Mouse (Mus musculus) lung, embryonic 14.5 days (tissue): ENCODE measurements around the gene Gstp3. TPM values are rescaled to one million over a fixed set of nuclear protein-coding genes. Genes with fewer than 3 reads are reported as not detected.
"Not testable (repeated sequence)": the region's sequence is repeated elsewhere in the genome, so short reads cannot be mapped to it uniquely, and the experiment has no call there.

ENCODE experiments used
- ATAC-seq: fragments of 200-750 bp; cut with Nextera tagmentation; 2 replicates; pipeline ENCODE4 v1.8.0; 2017; ENCODE audit warnings: mild to moderate bottlenecking, moderate TSS enrichment, moderate library complexity; ENCODE audit not compliant: insufficient read depth
- DNase-seq: peaks from one replicate; pipeline ENCODE4 v3.0.0-alpha.2; 2015
- H3K27ac ChIP-seq: fragments of 300-500 bp; sonication (generic); 2 replicates; pipeline ENCODE4 v1.5.1; 2014; ENCODE audit warnings: low read depth, mild to moderate bottlenecking, moderate library complexity
- H3K27me3 ChIP-seq: fragments of 300-500 bp; sonication (generic); 2 replicates; pipeline ENCODE4 v1.6.1; 2014; ENCODE audit warnings: low read length, control low read depth; ENCODE audit not compliant: insufficient read depth
- H3K36me3 ChIP-seq: fragments of 300-500 bp; sonication (generic); 2 replicates; pipeline ENCODE4 v1.6.1; 2014; ENCODE audit warnings: control low read depth; ENCODE audit not compliant: insufficient read depth
- H3K4me1 ChIP-seq: fragments of 300-500 bp; sonication (generic); 2 replicates; pipeline ENCODE4 v1.6.1; 2014; ENCODE audit warnings: antibody characterized with exemption, control low read depth; ENCODE audit not compliant: insufficient read depth
- H3K4me2 ChIP-seq: fragments of 300-500 bp; sonication (generic); 2 replicates; pipeline ENCODE4 v1.6.1; 2014; ENCODE audit warnings: mild to moderate bottlenecking
- H3K4me3 ChIP-seq: fragments of 300-500 bp; sonication (generic); 2 replicates; pipeline ENCODE4 v1.5.1; 2014; ENCODE audit warnings: low read depth, low read length
- H3K9ac ChIP-seq: fragments of 300-500 bp; sonication (generic); 2 replicates; pipeline ENCODE4 v1.6.1; 2014
- H3K9me3 ChIP-seq: fragments of 300-500 bp; sonication (generic); 2 replicates; pipeline ENCODE4 v1.6.1; 2016; ENCODE audit warnings: low read depth, low read length, control low read depth
- CTCF ChIP-seq: IDR thresholded peaks from 2 replicates; pipeline ENCODE4 v1.5.1; 2016; ENCODE audit warnings: antibody characterized with exemption, low read depth
- WGBS: fragments of 180-500 bp; shearing (Covaris S2); extraction: QIAGEN DNeasy Blood & Tissue Kit; methylation state at CpG from one replicate; pipeline ENCODE4 v1.1.7; 2014; 5-methylcytosine and 5-hydroxymethylcytosine counted together
- polyA plus RNA-seq: library from polyadenylated mRNA; unstranded; fragments of >200 nt; fragmentation: Nextera tagmentation; extraction: Ambion mirVana; gene quantifications from 2 replicates; pipeline ENCODE4 v1.2.1, GENCODE M21; 2014

Gene Gstp3
- polyA plus RNA-seq, 1 experiment from 2014 or later, result not detected

GRCm38 (mm10) chr19:4046866-4047254 is 12.5 kb downstream of the Gstp3 start:
- Histone ChIP-seq H3K4me1 (peaks cover 7% of the 10 kb centered on the region; the same call in 1 of the 2 replicates), H3K4me2 (no peak overlapping the region), H3K9ac (no peak overlapping the region), H3K4me3 (no peak overlapping the region), H3K9me3 (no peaks in the 10 kb centered on the region), H3K27me3 (no peaks in the 10 kb centered on the region), H3K27ac (0 out of 2 replicates have a peak overlapping the region, but pooled peaks have one; percentile 3), H3K36me3 (no peaks in the 10 kb centered on the region)
- DNase-seq, result no peak
- ATAC-seq, result no peak
- TF ChIP-seq CTCF, result no peak
- 71% methylated on average over 8 of the region's 8 CpGs for WGBS

GRCm38 (mm10) chr19:4045966-4046865 is 13.2 kb downstream of the Gstp3 start, which contains the start of gene Gstp2:
Gene Gstp2, minus strand, starts transcription at chr19:4046023.
- H3K9ac ChIP-seq, result no peak within 1 kb of the TSS
- no peaks in the 10 kb centered on the region for H3K36me3 ChIP-seq
- peak within 1 kb of the TSS; percentile 51 for H3K4me2 ChIP-seq
- no peaks in the 10 kb centered on the region for H3K27me3 ChIP-seq
- no peaks in the 10 kb centered on the region for H3K9me3 ChIP-seq
- DNase-seq (peak; percentile 89), ATAC-seq (peak; percentile 82)
- H3K4me1 ChIP-seq, result peaks cover 7% of the 10 kb centered on the region; the same call in 1 of the 2 replicates
- WGBS, result 27% methylated on average over 16 of the region's 16 CpGs
- H3K4me3 ChIP-seq, result peak within 1 kb of the TSS; percentile 4; the same call in 1 of the 2 replicates
- peak within 1 kb of the TSS; percentile 54; the same call in 1 of the 2 replicates for H3K27ac ChIP-seq
- peak; percentile 57 for TF ChIP-seq CTCF

GRCm38 (mm10) chr19:4044109-4044508 is 15.3 kb downstream of the Gstp3 start:
- H3K4me3 ChIP-seq, H3K27ac ChIP-seq, ATAC-seq, H3K27me3 ChIP-seq, H3K36me3 ChIP-seq, H3K9me3 ChIP-seq, H3K4me2 ChIP-seq, H3K4me1 ChIP-seq, DNase-seq, H3K9ac ChIP-seq: not testable (repeated sequence)
- 88% methylated on average over 5 of the region's 5 CpGs for WGBS

GRCm38 (mm10) chr19:4042124-4042523 is 17.2 kb downstream of the Gstp3 start:
- Histone ChIP-seq H3K4me1 (peaks cover 11% of the 10 kb centered on the region; the same call in 1 of the 2 replicates), H3K4me3 (no peak overlapping the region), H3K9ac (no peak overlapping the region), H3K9me3 (no peaks in the 10 kb centered on the region), H3K27me3 (no peaks in the 10 kb centered on the region), H3K27ac (no peak overlapping the region), H3K4me2 (no peak overlapping the region), H3K36me3 (no peaks in the 10 kb centered on the region)
- DNase-seq, result peak; percentile 24
- no peak for TF ChIP-seq CTCF
- no peak for ATAC-seq
- 60% methylated on average over 14 of the region's 14 CpGs for WGBS

GRCm38 (mm10) chr19:4041500-4041899 is 17.9 kb downstream of the Gstp3 start:
- ATAC-seq, H3K4me3 ChIP-seq, H3K36me3 ChIP-seq, H3K9me3 ChIP-seq, H3K4me2 ChIP-seq, H3K9ac ChIP-seq, H3K27ac ChIP-seq, DNase-seq, H3K27me3 ChIP-seq: not testable (repeated sequence)
- 82% methylated on average over 3 of the region's 4 CpGs for WGBS
- peaks cover 11% of the 10 kb centered on the region; the same call in 1 of the 2 replicates for H3K4me1 ChIP-seq

GRCm38 (mm10) chr19:4040941-4041340 is 18.4 kb downstream of the Gstp3 start:
- H3K9me3 ChIP-seq, ATAC-seq, DNase-seq, H3K4me1 ChIP-seq, H3K4me2 ChIP-seq, H3K4me3 ChIP-seq, H3K36me3 ChIP-seq, H3K27ac ChIP-seq, H3K27me3 ChIP-seq, H3K9ac ChIP-seq: not testable (repeated sequence)
- WGBS, result 85% methylated on average over 5 of the region's 5 CpGs

GRCm38 (mm10) chr19:4037788-4038232 is 21.6 kb downstream of the Gstp3 start, which contains the start of gene Gstp1:
Gene Gstp1, minus strand, starts transcription at chr19:4037985.
- H3K36me3 ChIP-seq, result 0 out of 2 replicates have a peak, but pooled peaks cover 6% of the 10 kb centered on the region
- DNase-seq (peak; percentile 94), ATAC-seq (peak; percentile 90)
- peak within 1 kb of the TSS; percentile 33; the same call in 1 of the 2 replicates for H3K27ac ChIP-seq
- no peaks in the 10 kb centered on the region for H3K27me3 ChIP-seq
- TF ChIP-seq CTCF, result peak; percentile 44; the same call in 1 of the 2 replicates
- peak within 1 kb of the TSS; percentile 79 for H3K9ac ChIP-seq
- WGBS, result under 1% methylated on average over 26 of the region's 26 CpGs
- peak within 1 kb of the TSS; percentile 50 for H3K4me3 ChIP-seq
- peaks cover 4% of the 10 kb centered on the region; the same call in 1 of the 2 replicates for H3K4me1 ChIP-seq
- H3K9me3 ChIP-seq, result no peaks in the 10 kb centered on the region
- peak within 1 kb of the TSS; percentile 75 for H3K4me2 ChIP-seq

GRCm38 (mm10) chr19:4037154-4037787 is 22.1 kb downstream of the Gstp3 start:
- not testable (repeated sequence) for H3K36me3 ChIP-seq, H3K4me1 ChIP-seq, H3K27me3 ChIP-seq, H3K9me3 ChIP-seq, DNase-seq
- peak overlapping the region; percentile 79 for H3K9ac ChIP-seq
- WGBS, result 23% methylated on average over 7 of the region's 8 CpGs
- peak; percentile 47; the same call in 1 of the 2 replicates for ATAC-seq
- peak overlapping the region; percentile 33; the same call in 1 of the 2 replicates for H3K27ac ChIP-seq
- H3K4me2 ChIP-seq, result peak overlapping the region; percentile 75
- peak overlapping the region; percentile 50 for H3K4me3 ChIP-seq
